30 mouse cellular contexts compared by ENCODE assay signal in the genomic region with DNA sequence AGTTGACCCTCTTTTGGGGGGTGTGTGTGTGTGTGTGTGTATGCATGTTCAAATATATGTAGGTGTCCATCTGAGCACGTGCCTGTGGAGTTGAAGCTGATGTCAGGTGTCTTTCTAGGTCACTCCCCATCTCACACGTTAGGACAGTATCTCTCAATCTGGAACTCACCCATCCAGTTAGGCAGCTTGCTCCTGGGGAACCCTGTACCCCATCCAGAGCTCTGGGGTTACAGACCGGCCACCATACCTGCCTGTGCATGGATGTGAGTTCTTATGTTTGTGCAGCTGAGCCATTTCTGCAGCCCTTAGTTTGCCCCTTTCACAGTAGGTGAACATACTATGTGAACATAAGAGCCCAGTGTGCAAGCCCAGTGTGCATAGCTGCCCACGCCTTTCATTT. TPM values are rescaled to one million over a fixed set of nuclear protein-coding genes. Genes with fewer than 3 reads are reported as not detected.
A peak's percentile ranks its signal among the peaks of the same experiment; 100 is the strongest.
DNase-seq lines count a peak whose midpoint lies in the region; ATAC-seq and TF ChIP-seq lines count a peak whose summit lies in the region.
"Had no signal": no experiment of that assay in that cellular context is flagged by ENCODE, and none has a peak within 500 bp of the region (broad histone marks: within the 10 kb centered on the region; RNA-seq: fewer than 3 reads in every experiment).

No protein-coding gene starts in this region.

- 41% methylated on average over 4 of the region's 4 CpGs for WGBS in intestine, postnatal 0 days
- 52% methylated on average over 4 of the region's 4 CpGs for WGBS in stomach, embryonic 16.5 days
- WGBS in forebrain, embryonic 14.5 days, result 84% methylated on average over 4 of the region's 4 CpGs

- H3K4me1 ChIP-seq in intestine, postnatal 0 days (replicated peaks; ENCODE audit: control insufficient read depth, insufficient read depth, low read length), result no peaks in the 10 kb centered on the region
- no peaks in the 10 kb centered on the region for H3K4me1 ChIP-seq in stomach, embryonic 16.5 days (ENCODE audit: control insufficient read depth, insufficient read depth, low read length)
- no peaks in the 10 kb centered on the region for H3K4me1 ChIP-seq in forebrain, embryonic 14.5 days (ENCODE audit: control insufficient read depth, insufficient read depth, low read length)
- H3K4me1 ChIP-seq: embryonic facial prominence, embryonic 12.5 days; forebrain, embryonic 12.5 days; heart, embryonic 15.5 days; hindbrain, embryonic 10.5 days; hindbrain, embryonic 13.5 days had no signal

- H3K4me2 ChIP-seq in intestine, postnatal 0 days (replicated peaks; ENCODE audit: low read depth), result no peak overlapping the region
- peak overlapping the region; percentile 12; the same call in 1 of the 2 replicates for H3K4me2 ChIP-seq in stomach, embryonic 16.5 days (ENCODE audit: low read depth, low read length)
- H3K4me2 ChIP-seq in forebrain, embryonic 14.5 days (ENCODE audit: low read length), result no peak overlapping the region
- H3K4me2 ChIP-seq: embryonic facial prominence, embryonic 12.5 days; forebrain, embryonic 12.5 days; heart, embryonic 11.5 days; heart, embryonic 15.5 days; hindbrain, embryonic 13.5 days had no signal

- H3K9me3 ChIP-seq in intestine, postnatal 0 days (ENCODE audit: control insufficient read depth), result no peaks in the 10 kb centered on the region
- no peaks in the 10 kb centered on the region for H3K9me3 ChIP-seq in stomach, embryonic 16.5 days (replicated peaks; ENCODE audit: control insufficient read depth, low read length)
- no peaks in the 10 kb centered on the region for H3K9me3 ChIP-seq in forebrain, embryonic 14.5 days (replicated peaks; ENCODE audit: control insufficient read depth, low read length)
- H3K9me3 ChIP-seq: embryonic facial prominence, embryonic 12.5 days; forebrain, embryonic 12.5 days; heart, embryonic 15.5 days; hindbrain, embryonic 10.5 days; hindbrain, embryonic 13.5 days had no signal

- no peak for TF ChIP-seq CTCF in intestine, postnatal 0 days (IDR thresholded peaks at IDR 0.05; ENCODE audit: low read depth)

- no peaks in the 10 kb centered on the region for H3K36me3 ChIP-seq in intestine, postnatal 0 days (ENCODE audit: control insufficient read depth, insufficient read depth)
- H3K36me3 ChIP-seq in stomach, embryonic 16.5 days (ENCODE audit: control insufficient read depth, insufficient read depth, low read length), result no peaks in the 10 kb centered on the region
- H3K36me3 ChIP-seq in forebrain, embryonic 14.5 days (ENCODE audit: control insufficient read depth, insufficient read depth, low read length), result no peaks in the 10 kb centered on the region
- H3K36me3 ChIP-seq: embryonic facial prominence, embryonic 12.5 days; forebrain, embryonic 12.5 days; heart, embryonic 15.5 days; hindbrain, embryonic 10.5 days; hindbrain, embryonic 13.5 days had no signal

- DNase-seq in urinary bladder, postnatal 14 days (ENCODE audit: low spot score), result peak; percentile 48
- no peak for DNase-seq in urinary bladder, postnatal 10 days (ENCODE audit: low spot score)
- DNase-seq in forebrain, embryonic 14.5 days (ENCODE audit: low spot score), result no peak
- DNase-seq in embryo, embryonic 10 days (ENCODE audit: low spot score), result no peak
- DNase-seq: adrenal gland, adult 8-10 months; adrenal gland, postnatal 25 days; cerebellum, adult 11-12 months; cerebellum, adult 8-10 months; cerebellum, postnatal 10 days; cerebellum, postnatal 36 days; gastrocnemius, postnatal 10 days; gastrocnemius, postnatal 36 days; heart, postnatal 10 days; heart, postnatal 36 days had no signal

- H3K4me3 ChIP-seq in intestine, postnatal 0 days (ENCODE audit: low read depth, low read length), result no peak overlapping the region
- H3K4me3 ChIP-seq in stomach, embryonic 16.5 days (replicated peaks; ENCODE audit: low read length), result no peak overlapping the region
- H3K4me3 ChIP-seq in forebrain, embryonic 14.5 days (ENCODE audit: low read depth, low read length), result no peak overlapping the region
- H3K4me3 ChIP-seq: embryonic facial prominence, embryonic 12.5 days; erythroblast, embryonic 14.5 days; forebrain, embryonic 12.5 days; heart, embryonic 15.5 days; hindbrain, embryonic 10.5 days; hindbrain, embryonic 13.5 days had no signal

- no peak overlapping the region for H3K9ac ChIP-seq in intestine, postnatal 0 days (ENCODE audit: low read depth, low read length)
- no peak overlapping the region for H3K9ac ChIP-seq in stomach, embryonic 16.5 days (ENCODE audit: low read length)
- no peak overlapping the region for H3K9ac ChIP-seq in forebrain, embryonic 14.5 days (ENCODE audit: low read length)
- H3K9ac ChIP-seq: embryonic facial prominence, embryonic 12.5 days; forebrain, embryonic 12.5 days; heart, embryonic 15.5 days; hindbrain, embryonic 13.5 days had no signal

- no peak overlapping the region for H3K27ac ChIP-seq in intestine, postnatal 0 days (ENCODE audit: low read depth, low read length)
- H3K27ac ChIP-seq in stomach, embryonic 16.5 days (ENCODE audit: low read length), result no peak overlapping the region; the same call in 1 of the 2 replicates
- H3K27ac ChIP-seq in forebrain, embryonic 14.5 days (ENCODE audit: low read depth, low read length), result no peak overlapping the region
- H3K27ac ChIP-seq: embryonic facial prominence, embryonic 12.5 days; forebrain, embryonic 12.5 days; heart, embryonic 15.5 days; hindbrain, embryonic 10.5 days; hindbrain, embryonic 13.5 days had no signal

- H3K27me3 ChIP-seq in intestine, postnatal 0 days (replicated peaks; ENCODE audit: control insufficient read depth, insufficient read depth, low read length), result no peaks in the 10 kb centered on the region
- no peaks in the 10 kb centered on the region for H3K27me3 ChIP-seq in stomach, embryonic 16.5 days (ENCODE audit: control insufficient read depth, insufficient read depth, low read length)
- H3K27me3 ChIP-seq in forebrain, embryonic 14.5 days (replicated peaks; ENCODE audit: control insufficient read depth, insufficient read depth, low read length), result no peaks in the 10 kb centered on the region
- H3K27me3 ChIP-seq: embryonic facial prominence, embryonic 12.5 days; forebrain, embryonic 12.5 days; heart, embryonic 15.5 days; hindbrain, embryonic 13.5 days had no signal

- ATAC-seq in intestine, postnatal 0 days, result peak; percentile 57; the same call in 1 of the 2 replicates
- ATAC-seq in stomach, embryonic 16.5 days (ENCODE audit: insufficient read depth, low FRiP score), result peak; percentile 77; the same call in 1 of the 2 replicates
- ATAC-seq in forebrain, embryonic 14.5 days, result no peak
- ATAC-seq: activated CD4-positive, CD25-positive, alpha-beta regulatory T cell, adult 4 months; CD4-positive, CD25-positive, alpha-beta regulatory T cell, adult 4 months; forebrain, embryonic 16.5 days; hindbrain, embryonic 16.5 days had no signal

RNA-seq across cellular contexts. Expression of a gene that starts 18.6 kb away (rescaled TPM):
- polyA plus RNA-seq in intestine, postnatal 0 days (2015; fragmentation: Nextera tagmentation; extraction: Ambion mirVana), result 64.7 and 70.5 TPM in 2 replicates
- 188 and 192 TPM in 2 replicates for polyA plus RNA-seq in stomach, embryonic 16.5 days (2015; fragmentation: Nextera tagmentation; extraction: Ambion mirVana)
- 498 and 501 TPM in 2 replicates for polyA plus RNA-seq in forebrain, embryonic 14.5 days (2014; fragmentation: Nextera tagmentation; extraction: Ambion mirVana)

RNA-seq across cellular contexts. Expression of a gene that starts 23.7 kb away (rescaled TPM):
- not detected in 2 replicates for polyA plus RNA-seq in intestine, postnatal 0 days (2015; fragmentation: Nextera tagmentation; extraction: Ambion mirVana)
- not detected in 2 replicates for polyA plus RNA-seq in stomach, embryonic 16.5 days (2015; fragmentation: Nextera tagmentation; extraction: Ambion mirVana)
- not detected in 2 replicates for polyA plus RNA-seq in forebrain, embryonic 14.5 days (2014; fragmentation: Nextera tagmentation; extraction: Ambion mirVana)
- polyA plus RNA-seq: activated CD4-positive, CD25-positive, alpha-beta regulatory T cell, adult 4 months; brain, embryonic 14.5 days; C2C12; CD4-positive, CD25-positive, alpha-beta regulatory T cell, adult 4 months; cortical plate, adult 2 months; embryonic facial prominence, embryonic 12.5 days; erythroblast, embryonic 14.5 days; forebrain, embryonic 12.5 days; forebrain, embryonic 16.5 days; heart, embryonic 11.5 days; heart, embryonic 15.5 days; hindbrain, embryonic 10.5 days; hindbrain, embryonic 16.5 days had no signal
